Comparison of ENCODE assay signal across 10 mouse cellular contexts in the genomic region with DNA sequence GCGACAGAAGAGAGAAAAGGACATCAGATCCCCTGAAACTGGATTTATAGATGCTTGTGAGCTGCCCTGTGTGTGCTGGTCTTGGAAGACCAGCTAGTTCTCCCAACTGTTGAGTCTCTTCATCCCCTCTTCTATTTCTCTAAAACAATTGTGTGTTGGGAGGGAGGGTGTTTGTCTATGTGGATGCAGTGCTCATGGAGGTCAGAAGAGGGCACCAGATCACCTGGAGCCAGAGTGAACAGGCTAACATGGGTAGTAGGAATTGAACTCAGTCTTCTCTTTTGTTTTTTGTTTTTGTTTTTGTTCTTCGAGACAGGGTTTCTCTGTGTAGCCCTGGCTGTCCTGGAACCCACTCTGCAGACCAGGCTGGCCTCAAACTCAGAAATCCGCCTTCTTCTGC. TPM values are rescaled to one million over a fixed set of nuclear protein-coding genes. Genes with fewer than 3 reads are reported as not detected.
DNase-seq lines count a peak whose midpoint lies in the region; ATAC-seq and TF ChIP-seq lines count a peak whose summit lies in the region.
"Had no signal": no experiment of that assay in that cellular context is flagged by ENCODE, and none has a peak within 500 bp of the region (broad histone marks: within the 10 kb centered on the region; RNA-seq: fewer than 3 reads in every experiment).

No protein-coding gene starts in this region.

- no peak for ATAC-seq in CD4-positive, CD25-positive, alpha-beta regulatory T cell, adult 4 months
- no peak for ATAC-seq in kidney, embryonic 16.5 days (ENCODE audit: low FRiP score, low TSS enrichment)
- ATAC-seq in lung, postnatal 0 days, result no peak

- no peak for TF ChIP-seq POLR2A in cortical plate, adult 2 months (IDR thresholded peaks at IDR 0.05; ENCODE audit: extremely low read depth, insufficient read depth, low read length)

- H3K27ac ChIP-seq in kidney, embryonic 16.5 days (ENCODE audit: low read length), result no peak overlapping the region
- H3K27ac ChIP-seq in cortical plate, adult 2 months (ENCODE audit: insufficient read depth, low read length), result no peak overlapping the region
- no peak overlapping the region for H3K27ac ChIP-seq in lung, postnatal 0 days (ENCODE audit: low read length)
- H3K27ac ChIP-seq: neural tube, embryonic 13.5 days had no signal

- H3K27me3 ChIP-seq in kidney, embryonic 16.5 days (ENCODE audit: insufficient read depth, low read length), result no peaks in the 10 kb centered on the region
- H3K27me3 ChIP-seq in lung, postnatal 0 days (replicated peaks; ENCODE audit: insufficient read depth, low read length), result no peaks in the 10 kb centered on the region
- H3K27me3 ChIP-seq: neural tube, embryonic 13.5 days had no signal

- intact Hi-C loops in gastrocnemius, postnatal 14 days (cut with DNase I; ENCODE audit: low total_unique reads), result no loop called here

- H3K4me1 ChIP-seq in kidney, embryonic 16.5 days (ENCODE audit: insufficient read depth, low read length), result no peaks in the 10 kb centered on the region
- peaks cover 2% of the 10 kb centered on the region; the same call in 1 of the 2 replicates for H3K4me1 ChIP-seq in cortical plate, adult 2 months (ENCODE audit: control insufficient read depth, insufficient read depth, low read length)
- H3K4me1 ChIP-seq in lung, postnatal 0 days (ENCODE audit: insufficient read depth, low read depth, low read length), result no peaks in the 10 kb centered on the region
- H3K4me1 ChIP-seq: neural tube, embryonic 13.5 days had no signal

- H3K4me3 ChIP-seq in kidney, embryonic 16.5 days (ENCODE audit: low read length), result no peak overlapping the region
- H3K4me3 ChIP-seq in cortical plate, adult 2 months (ENCODE audit: insufficient read depth, low read length), result no peak overlapping the region
- H3K4me3 ChIP-seq in lung, postnatal 0 days (ENCODE audit: low read depth, low read length), result no peak overlapping the region
- H3K4me3 ChIP-seq: neural tube, embryonic 13.5 days had no signal

- no peak overlapping the region for H3K9ac ChIP-seq in kidney, embryonic 16.5 days (replicated peaks; ENCODE audit: low read length)
- no peak overlapping the region for H3K9ac ChIP-seq in lung, postnatal 0 days (replicated peaks; ENCODE audit: low read depth)
- H3K9ac ChIP-seq: neural tube, embryonic 13.5 days had no signal

- no peaks in the 10 kb centered on the region for H3K9me3 ChIP-seq in kidney, embryonic 16.5 days (ENCODE audit: low read length)
- H3K9me3 ChIP-seq in lung, postnatal 0 days (ENCODE audit: low read length), result no peaks in the 10 kb centered on the region
- H3K9me3 ChIP-seq: neural tube, embryonic 13.5 days had no signal

- peak; percentile 69 for DNase-seq in CD4-positive, CD25-positive, alpha-beta regulatory T cell, adult 2 months (ENCODE audit: low read depth, low spot score)
- peak; percentile 28 for DNase-seq in kidney, adult 9 months
- peak; percentile 58 for DNase-seq in NIH3T3 (ENCODE audit: low read depth)
- DNase-seq in lung, postnatal 0 days (ENCODE audit: low spot score), result peak; percentile 28
- no peak for DNase-seq in gastrocnemius, postnatal 14 days

- no peak overlapping the region for H3K4me2 ChIP-seq in kidney, embryonic 16.5 days (replicated peaks; ENCODE audit: low read depth, low read length)
- H3K4me2 ChIP-seq in lung, postnatal 0 days (replicated peaks; ENCODE audit: low read depth, low read length), result no peak overlapping the region
- H3K4me2 ChIP-seq: neural tube, embryonic 13.5 days had no signal

- TF ChIP-seq EP300 in lung, postnatal 0 days (IDR thresholded peaks at IDR 0.05), result no peak

- 90% methylated on average over 3 of the region's 3 CpGs for WGBS in kidney, embryonic 16.5 days
- WGBS in lung, postnatal 0 days, result 86% methylated on average over 3 of the region's 3 CpGs

- peak; percentile 40 for TF ChIP-seq CTCF in cortical plate, adult 2 months (IDR thresholded peaks at IDR 0.05; ENCODE audit: extremely low read depth, insufficient read depth, low read length)
- TF ChIP-seq CTCF in lung, postnatal 0 days (IDR thresholded peaks at IDR 0.05), result peak; percentile 64

- peaks cover 62% of the 10 kb centered on the region for H3K36me3 ChIP-seq in kidney, embryonic 16.5 days (ENCODE audit: insufficient read depth, low read length)
- H3K36me3 ChIP-seq in lung, postnatal 0 days (ENCODE audit: insufficient read depth, low read length), result peaks cover 47% of the 10 kb centered on the region; the same call in 1 of the 2 replicates

RNA-seq across cellular contexts. Expression of a gene that starts 34.3 kb away (rescaled TPM):
- polyA plus RNA-seq in CD4-positive, CD25-positive, alpha-beta regulatory T cell, adult 4 months (2017; shearing (Covaris generic)), result 100 to 1,000 TPM in 1 of 2 experiments, 10 to 100 TPM in 1; 62.1 to 106 TPM
- polyA plus RNA-seq in kidney, embryonic 16.5 days (2015; fragmentation: Nextera tagmentation; extraction: Ambion mirVana), result 21.3 and 22.5 TPM in 2 replicates
- polyA plus RNA-seq in cortical plate, adult 2 months (2012; rRNA removed), result 199 and 214 TPM in 2 replicates
- 16.0 and 17.9 TPM in 2 replicates for polyA plus RNA-seq in lung, postnatal 0 days (2015; fragmentation: Nextera tagmentation; extraction: Ambion mirVana)
- 10 to 100 TPM; 10.3 TPM for total RNA-seq in gastrocnemius, postnatal 14 days (2021)

RNA-seq across cellular contexts. Expression of a gene that starts 42.1 kb away (rescaled TPM):
- polyA plus RNA-seq in CD4-positive, CD25-positive, alpha-beta regulatory T cell, adult 4 months (2017; shearing (Covaris generic)), result not detected
- not detected in 2 replicates for polyA plus RNA-seq in kidney, embryonic 16.5 days (2015; fragmentation: Nextera tagmentation; extraction: Ambion mirVana)
- not detected in 2 replicates for polyA plus RNA-seq in cortical plate, adult 2 months (2012; rRNA removed)
- not detected in 2 replicates for polyA plus RNA-seq in lung, postnatal 0 days (2015; fragmentation: Nextera tagmentation; extraction: Ambion mirVana)
- total RNA-seq in gastrocnemius, postnatal 14 days (2021), result not detected
- total RNA-seq: layer of hippocampus, adult 18-20 months had no signal
- polyA plus RNA-seq: neural tube, embryonic 13.5 days had no signal

RNA-seq across cellular contexts. Expression of a gene that starts 43.0 kb away (rescaled TPM):
- 10 to 100 TPM; 63.1 to 97.7 TPM for polyA plus RNA-seq in CD4-positive, CD25-positive, alpha-beta regulatory T cell, adult 4 months (2017; shearing (Covaris generic))
- 175 and 179 TPM in 2 replicates for polyA plus RNA-seq in kidney, embryonic 16.5 days (2015; fragmentation: Nextera tagmentation; extraction: Ambion mirVana)
- 94.9 and 107 TPM in 2 replicates for polyA plus RNA-seq in cortical plate, adult 2 months (2012; rRNA removed)
- polyA plus RNA-seq in lung, postnatal 0 days (2015; fragmentation: Nextera tagmentation; extraction: Ambion mirVana), result 185 and 199 TPM in 2 replicates
- 10 to 100 TPM; 24.7 to 30.7 TPM for total RNA-seq in gastrocnemius, postnatal 14 days (2021)
